Mouse (Mus musculus) 3T3-L1 (cell line): ENCODE results near the gene Prkci.

Experiments
- DNase-seq: peaks from one replicate; pipeline ENCODE4 v3.0.0-alpha.2; 2015; ENCODE audit warnings: low read depth, low spot score

Prkci gene

GRCm38 (mm10) chr3:30994859-30995258 lies 688 bp upstream of the Prkci start:
- DNase-seq: no peak

GRCm38 (mm10) chr3:30995899-30996687 lies 546 bp downstream of the Prkci start:
- DNase-seq: peak; percentile 63

DNA sequence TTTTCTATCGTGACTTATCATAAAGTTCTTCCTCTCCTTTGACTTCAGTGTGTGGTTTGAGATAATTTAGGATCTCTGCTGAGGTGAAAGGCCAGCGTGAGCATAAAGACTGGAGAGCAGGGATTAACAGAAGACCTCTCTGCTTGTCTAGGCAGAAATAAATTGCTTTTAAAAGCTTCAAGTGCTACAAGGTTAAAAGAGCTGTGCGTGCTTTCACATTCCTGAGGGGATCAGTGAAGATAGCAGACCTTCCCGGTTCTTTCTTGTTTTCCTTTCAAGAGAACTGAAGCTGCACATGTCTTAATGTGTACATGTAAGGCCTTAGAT lies 1.1 kb downstream of the Prkci start:
- DNase-seq: peak; percentile 59

DNA sequence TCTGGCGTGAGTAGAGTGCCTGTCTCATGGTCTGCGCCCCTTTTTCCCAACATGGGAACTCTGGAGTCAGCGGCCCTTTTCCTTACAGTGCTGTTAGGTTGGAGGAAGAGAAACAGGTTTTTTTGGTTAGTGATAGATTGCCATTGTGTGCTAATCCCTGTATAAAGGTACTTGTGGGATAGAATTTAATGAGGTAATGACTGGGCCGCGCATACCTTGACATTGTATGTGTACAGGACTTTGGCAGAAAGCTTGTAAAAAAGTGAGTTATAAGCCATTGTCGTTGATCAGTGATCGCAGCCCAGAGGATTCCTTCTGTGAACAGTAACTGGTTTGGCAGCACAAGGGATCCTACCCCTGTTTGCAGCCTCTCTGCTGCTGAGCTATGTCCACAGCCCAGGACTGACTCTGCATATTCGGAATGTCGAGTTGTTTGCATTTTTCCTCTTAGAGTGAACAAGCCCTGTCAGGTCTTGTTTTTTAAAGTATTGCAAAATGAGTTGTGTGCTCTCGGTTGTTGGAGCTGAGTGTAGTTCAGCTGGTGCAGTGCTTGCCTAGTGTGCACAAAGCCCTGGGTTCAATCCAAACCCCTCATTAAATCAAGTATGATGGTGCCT lies 4.0 kb downstream of the Prkci start:
- peak; percentile 80 for DNase-seq

DNA sequence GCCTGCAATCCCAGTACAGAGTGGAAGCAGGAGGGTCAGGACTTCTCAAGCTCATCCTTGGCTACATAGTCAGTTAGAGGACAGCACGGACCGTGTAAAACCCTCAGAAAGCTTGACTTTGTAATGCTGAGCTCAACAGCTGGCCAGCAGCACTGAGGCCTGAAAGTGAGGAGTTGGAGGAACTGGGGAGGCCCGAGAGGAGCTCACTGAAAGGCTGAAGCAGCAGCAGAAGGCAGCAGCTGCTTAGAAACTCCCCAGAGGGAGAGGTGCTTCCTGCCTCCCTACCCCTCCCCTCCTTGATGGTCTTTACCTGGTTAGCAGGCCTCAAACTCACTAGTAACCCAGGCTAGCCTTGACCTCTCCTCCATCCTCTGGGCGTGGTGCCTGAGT lies 4.5 kb downstream of the Prkci start:
- DNase-seq: no peak

DNA sequence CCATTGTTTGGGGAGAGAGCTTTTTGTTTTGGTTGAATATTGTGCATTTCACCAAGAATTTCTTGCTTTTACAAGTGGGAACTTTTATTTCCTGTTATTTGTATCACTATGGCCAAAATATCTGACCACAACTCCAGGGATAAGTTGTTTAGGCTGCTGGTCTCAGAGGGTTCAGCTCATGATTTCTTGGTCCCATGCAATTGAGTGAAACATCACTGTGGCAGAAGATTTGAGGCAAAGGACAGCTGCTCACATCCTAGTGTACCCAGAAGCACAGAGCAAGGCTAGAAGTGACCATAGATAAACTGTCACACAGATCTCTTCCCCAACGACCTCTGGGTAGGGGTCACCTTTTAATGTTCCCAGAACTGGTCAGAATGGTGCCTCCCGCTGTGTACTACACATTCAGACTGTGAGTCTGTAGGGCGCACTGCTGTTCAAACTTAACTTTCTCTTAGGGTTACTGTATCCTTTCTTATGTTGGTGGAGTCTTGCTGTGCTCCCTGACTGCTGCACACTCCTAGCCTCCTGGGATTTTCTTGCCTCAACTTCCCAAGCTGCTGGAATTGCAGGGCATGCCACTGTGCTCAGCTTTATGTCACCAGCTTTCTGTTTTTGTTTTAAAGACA lies 5.6 kb downstream of the Prkci start:
- DNase-seq: no peak

DNA sequence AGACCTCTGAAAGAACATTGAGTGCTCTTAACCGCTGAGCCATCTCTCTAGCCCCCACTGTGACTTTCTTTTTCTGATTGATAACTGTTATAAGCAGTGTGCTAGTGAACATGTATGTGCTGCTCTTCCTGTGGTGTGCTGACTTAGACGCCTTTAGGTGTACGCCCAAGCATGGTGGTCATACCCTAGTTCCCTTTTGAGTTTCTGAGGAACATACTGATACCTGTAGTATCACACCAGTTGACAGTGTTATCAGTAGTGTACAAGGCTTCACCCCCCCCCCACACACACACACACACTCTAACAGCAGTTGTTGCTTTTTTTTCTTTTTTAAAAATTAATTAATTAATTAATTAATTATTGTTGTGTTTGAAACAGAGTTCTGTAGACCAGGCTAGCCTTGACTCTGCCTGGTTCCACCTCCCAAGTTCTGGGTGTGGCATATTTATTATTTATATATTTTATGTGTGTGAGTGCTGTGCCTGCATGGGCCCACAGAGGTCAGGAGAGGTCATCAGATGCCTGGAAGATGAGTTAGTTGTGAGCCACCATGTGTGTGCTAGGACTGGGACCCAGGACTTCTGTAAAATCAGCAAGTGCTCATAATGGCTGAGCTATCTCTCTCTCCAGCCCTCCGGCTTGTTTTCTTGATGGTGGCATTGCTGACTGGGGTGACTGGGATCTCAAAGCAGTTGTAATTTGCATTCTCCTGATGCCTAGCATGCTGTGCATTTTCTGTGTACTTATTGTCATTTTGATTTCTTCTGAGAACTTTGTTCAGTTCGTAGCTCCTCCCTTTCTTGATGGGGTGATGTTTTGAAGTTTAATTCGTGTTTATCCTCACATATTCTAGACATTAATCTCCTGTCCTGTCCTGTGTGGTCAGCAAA lies 9.0 kb downstream of the Prkci start:
- DNase-seq: no peak

DNA sequence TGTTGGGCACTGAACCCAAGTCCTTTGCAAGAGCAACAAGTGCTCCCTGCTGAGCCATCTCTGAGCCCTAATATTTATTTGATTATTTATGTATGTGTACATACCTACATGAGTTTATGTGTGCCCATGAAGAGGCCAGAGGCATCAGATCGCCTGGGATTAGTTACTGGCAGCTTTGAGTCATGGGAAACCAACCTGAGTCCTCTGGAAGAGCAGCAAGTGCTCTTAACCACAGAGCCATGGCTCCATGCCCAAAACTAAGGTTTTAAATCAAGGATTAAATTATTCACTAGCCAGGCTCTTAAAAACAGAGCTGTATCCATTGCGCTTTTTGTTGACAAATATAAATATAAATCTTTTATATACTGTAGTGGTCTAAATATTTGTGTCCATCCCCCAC lies 18.8 kb downstream of the Prkci start:
- DNase-seq: peak; percentile 90

DNA sequence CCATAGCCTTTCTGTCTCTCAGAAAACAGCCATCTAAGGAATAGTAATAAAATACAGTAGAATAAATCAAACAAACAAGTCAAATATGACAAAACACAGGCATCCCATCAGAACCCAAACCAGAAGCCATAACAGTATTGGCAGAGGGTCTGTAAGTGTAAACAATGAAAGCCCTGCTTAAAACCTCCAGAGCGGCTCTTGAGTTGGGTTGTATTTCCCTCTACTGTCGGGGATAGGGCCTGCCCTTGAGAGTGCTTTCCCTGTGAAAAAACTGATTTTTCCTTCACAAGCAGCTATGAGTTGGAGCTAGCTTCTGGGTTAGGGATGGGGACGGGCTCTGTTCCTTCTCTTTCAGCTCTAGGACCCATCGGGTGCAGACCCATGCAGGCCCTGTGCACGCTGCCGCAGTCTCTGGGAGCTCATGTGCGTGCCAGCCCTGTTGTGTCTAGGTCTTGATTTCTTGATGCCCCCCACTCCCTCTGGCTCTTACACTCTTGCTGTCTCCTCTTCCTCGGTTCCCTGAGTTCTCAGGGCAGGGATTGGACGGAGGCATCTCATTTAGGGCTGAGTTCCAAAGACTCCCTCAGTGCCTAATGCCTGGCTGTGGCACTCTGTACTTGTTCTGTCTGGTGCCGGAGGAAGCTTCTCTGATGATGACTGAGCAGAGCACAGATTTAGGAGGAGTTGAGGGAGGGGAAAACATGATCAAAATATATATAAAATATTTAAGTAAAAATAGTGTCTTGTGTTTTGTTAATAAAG lies 20.3 kb downstream of the Prkci start:
- DNase-seq: no peak

DNA sequence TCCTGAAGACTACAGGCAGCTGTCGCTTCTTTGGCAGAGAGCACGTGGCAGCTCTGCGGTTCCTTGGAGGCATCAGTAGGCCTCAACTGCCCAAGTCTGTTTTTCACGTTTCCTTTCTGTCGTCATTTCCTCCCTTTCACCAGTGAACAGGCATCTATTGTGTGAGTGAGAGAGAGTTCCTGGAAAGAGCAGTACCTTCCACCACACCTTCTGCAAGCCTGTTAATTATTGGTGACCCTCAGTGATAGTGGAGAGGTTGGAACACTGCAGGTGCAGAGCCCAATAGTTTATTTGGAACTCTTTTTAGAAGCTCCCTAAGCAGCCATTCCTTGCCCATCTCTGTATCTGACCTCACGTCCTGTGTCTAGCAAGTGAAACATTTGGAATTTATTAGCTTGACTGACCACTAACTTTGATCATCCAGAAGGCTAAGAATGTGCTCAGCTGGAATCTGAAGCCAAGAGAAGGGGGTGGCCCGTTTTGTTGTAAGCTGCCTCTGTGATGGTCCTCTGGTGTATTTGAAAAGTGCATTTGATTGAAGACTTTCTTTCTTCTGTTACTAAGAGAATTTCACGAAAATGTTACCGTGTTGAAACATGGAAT lies 21.1 kb downstream of the Prkci start:
- peak; percentile 93 for DNase-seq

DNA sequence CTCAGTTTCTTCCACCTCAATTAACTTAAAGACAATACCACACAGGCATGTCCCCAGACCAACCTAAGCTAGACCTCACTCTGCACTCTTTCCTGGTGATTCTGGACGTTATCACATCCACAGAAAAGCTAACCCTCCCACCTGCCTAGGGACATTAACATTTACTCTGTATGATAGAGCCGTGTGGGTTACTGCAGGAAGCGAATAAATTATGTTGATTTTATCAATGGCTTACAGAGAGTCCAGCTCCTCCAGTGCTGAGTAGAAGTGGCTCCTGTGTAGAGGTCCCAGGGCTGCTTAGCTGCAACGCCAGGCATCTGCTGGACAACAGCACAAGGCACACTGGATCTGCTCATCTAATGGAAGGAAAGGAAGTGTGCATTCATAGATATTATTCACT lies 22.1 kb downstream of the Prkci start:
- no peak for DNase-seq

- DNase-seq: no peak
Observed at GRCm38 (mm10) chr3:31019287-31019686, 23.7 kb downstream of the Prkci start.

GRCm38 (mm10) chr3:31019793-31020447 lies 24.4 kb downstream of the Prkci start:
- DNase-seq: peak; percentile 68

GRCm38 (mm10) chr3:31020656-31021055 lies 25.1 kb downstream of the Prkci start:
- DNase-seq: no peak

DNA sequence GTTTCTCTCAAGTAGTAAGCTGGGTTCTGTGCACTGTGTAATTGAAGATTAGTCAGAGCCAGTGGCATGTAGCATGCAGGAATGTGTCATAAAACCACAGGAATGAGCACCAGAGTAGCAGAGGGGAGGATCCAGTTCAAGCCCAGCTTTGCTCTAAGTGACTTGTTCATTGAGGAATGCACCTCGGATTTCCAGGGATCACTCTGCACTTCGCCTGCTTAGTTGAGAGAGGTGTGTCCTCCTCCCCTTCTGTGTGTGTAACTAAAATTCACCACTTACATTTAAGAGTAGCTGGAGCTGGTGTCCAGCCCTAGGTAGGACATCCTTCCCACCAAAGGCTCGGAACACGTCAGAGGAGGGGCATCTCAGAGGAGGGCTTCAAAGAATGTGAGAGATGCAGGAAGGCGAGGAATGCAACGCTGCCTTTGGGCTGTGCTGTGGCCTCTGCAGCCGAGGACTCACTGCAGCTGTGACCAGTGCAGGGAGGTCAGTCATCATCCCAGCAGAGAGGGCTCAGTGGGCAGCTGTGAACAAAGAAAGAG lies 27.4 kb downstream of the Prkci start:
- peak; percentile 99 for DNase-seq

DNA sequence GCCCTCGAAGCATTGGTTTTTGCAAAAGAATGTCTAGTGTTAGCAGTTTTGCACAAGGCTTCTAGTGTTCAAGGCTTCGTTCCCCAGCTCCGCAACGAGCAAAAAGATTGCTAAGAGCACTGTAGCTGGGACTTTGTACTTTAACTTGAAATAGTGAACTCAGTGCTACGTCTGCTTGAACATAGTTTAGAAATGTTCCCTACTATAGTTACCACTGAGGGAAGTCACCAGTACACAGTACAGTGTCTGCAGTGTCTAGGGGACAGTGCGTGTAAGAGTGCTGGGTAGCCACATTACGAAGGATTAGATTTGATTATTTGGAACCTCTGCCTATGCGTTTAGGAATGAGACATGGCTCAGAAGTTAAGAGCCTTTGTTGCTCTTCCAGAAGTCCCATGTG lies 32.2 kb downstream of the Prkci start:
- no peak for DNase-seq

GRCm38 (mm10) chr3:31031621-31032020 lies 36.1 kb downstream of the Prkci start:
- no peak for DNase-seq

GRCm38 (mm10) chr3:31033644-31034043 lies 38.1 kb downstream of the Prkci start:
- no peak for DNase-seq

DNA sequence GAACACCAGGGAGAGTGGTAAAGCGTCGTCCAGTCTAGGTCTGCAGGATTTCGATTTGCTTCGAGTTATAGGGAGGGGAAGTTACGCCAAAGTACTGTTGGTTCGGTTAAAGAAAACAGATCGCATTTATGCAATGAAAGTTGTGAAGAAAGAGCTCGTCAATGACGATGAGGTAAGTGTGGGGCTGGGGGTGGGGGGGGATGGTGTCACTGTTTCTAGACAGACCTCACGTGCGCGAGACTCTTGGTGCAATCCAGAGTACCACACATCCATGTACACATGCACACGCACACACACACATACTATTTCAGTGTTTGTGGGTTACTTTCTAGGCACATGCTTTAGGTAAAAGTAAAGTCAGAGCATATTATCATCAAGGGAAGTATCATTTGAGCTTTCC lies 42.3 kb downstream of the Prkci start:
- DNase-seq: no peak

DNA sequence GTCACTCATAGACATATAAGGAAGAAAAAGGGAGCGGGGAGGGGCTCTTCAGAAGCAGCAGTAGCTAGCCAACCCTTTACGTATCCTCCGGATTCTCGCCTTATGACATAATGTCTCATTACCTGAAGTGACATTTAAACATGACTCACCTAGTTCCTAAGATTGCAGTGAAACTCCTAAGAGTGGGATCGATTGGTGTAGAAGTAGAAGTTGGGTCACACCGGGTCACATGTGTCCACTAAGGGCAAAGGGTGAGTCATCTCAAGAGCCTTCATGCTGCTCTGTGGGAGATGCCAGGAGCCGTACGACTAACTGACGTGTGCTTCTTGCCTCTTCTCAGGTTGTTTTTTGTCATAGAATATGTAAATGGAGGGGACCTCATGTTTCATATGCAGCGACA lies 43.1 kb downstream of the Prkci start:
- peak; percentile 39 for DNase-seq
